Mouse (Mus musculus) heart, postnatal 0 days (tissue): ENCODE measurements at regions not wholly inside any gene's neighbourhood (a gene's known extent, or its start where the extent isn't known, plus 50 kb on each side); places are given as distances from the start of the nearest gene placed in this dataset.

Source experiments
- ATAC-seq: fragments of 200-750 bp; cut with Nextera tagmentation; 2 replicates; pipeline ENCODE4 v1.8.0; 2017; ENCODE audit warnings: low read depth, moderate number of reproducible peaks, moderate library complexity; ENCODE audit not compliant: insufficient read depth
- DNase-seq: peaks from one replicate; pipeline ENCODE4 v3.0.0-alpha.2; 2016; ENCODE audit warnings: low spot score
- H3K27ac ChIP-seq: fragments of 300-500 bp; sonication (generic); 2 replicates; pipeline ENCODE4 v1.5.1; 2014; ENCODE audit warnings: low read depth, mild to moderate bottlenecking
- H3K27me3 ChIP-seq: fragments of 300-500 bp; sonication (generic); 2 replicates; pipeline ENCODE4 v1.6.1; 2014; ENCODE audit warnings: low read length, mixed read lengths; ENCODE audit not compliant: control insufficient read depth, insufficient read depth
- H3K36me3 ChIP-seq: fragments of 300-500 bp; sonication (generic); replicated peaks from 2 replicates; pipeline ENCODE4 v1.6.1; 2014; ENCODE audit warnings: low read length, mixed read lengths; ENCODE audit not compliant: control insufficient read depth, insufficient read depth
- H3K4me1 ChIP-seq: fragments of 300-500 bp; sonication (generic); 2 replicates; pipeline ENCODE4 v1.6.1; 2014; ENCODE audit warnings: antibody characterized with exemption; ENCODE audit not compliant: control insufficient read depth, insufficient read depth
- H3K4me2 ChIP-seq: fragments of 300-500 bp; sonication (generic); 2 replicates; pipeline ENCODE4 v1.6.1; 2014; ENCODE audit warnings: low read depth, mild to moderate bottlenecking, low read length, moderate library complexity
- H3K4me3 ChIP-seq: fragments of 300-500 bp; sonication (generic); 2 replicates; pipeline ENCODE4 v1.5.1; 2014; ENCODE audit warnings: low read depth, low read length
- H3K9ac ChIP-seq: fragments of 300-500 bp; sonication (generic); replicated peaks from 2 replicates; pipeline ENCODE4 v1.6.1; 2014; ENCODE audit warnings: low read depth, low read length, mixed read lengths
- H3K9me3 ChIP-seq: fragments of 300-500 bp; sonication (generic); replicated peaks from 2 replicates; pipeline ENCODE4 v1.6.1; 2016; ENCODE audit warnings: low read length; ENCODE audit not compliant: control insufficient read depth
- CTCF ChIP-seq: IDR thresholded peaks from 2 replicates; pipeline ENCODE4 v1.5.1; 2016; ENCODE audit warnings: antibody characterized with exemption, control low read depth, low read depth
- EP300 ChIP-seq: IDR thresholded peaks from 2 replicates; pipeline ENCODE4 v1.6.1; 2016; ENCODE audit warnings: antibody characterized with exemption, low read depth
- WGBS: fragments of 180-500 bp; shearing (Covaris S2); extraction: QIAGEN DNeasy Blood & Tissue Kit; methylation state at CpG from one replicate; pipeline ENCODE4 v1.1.7; 2014; 5-methylcytosine and 5-hydroxymethylcytosine counted together

DNA sequence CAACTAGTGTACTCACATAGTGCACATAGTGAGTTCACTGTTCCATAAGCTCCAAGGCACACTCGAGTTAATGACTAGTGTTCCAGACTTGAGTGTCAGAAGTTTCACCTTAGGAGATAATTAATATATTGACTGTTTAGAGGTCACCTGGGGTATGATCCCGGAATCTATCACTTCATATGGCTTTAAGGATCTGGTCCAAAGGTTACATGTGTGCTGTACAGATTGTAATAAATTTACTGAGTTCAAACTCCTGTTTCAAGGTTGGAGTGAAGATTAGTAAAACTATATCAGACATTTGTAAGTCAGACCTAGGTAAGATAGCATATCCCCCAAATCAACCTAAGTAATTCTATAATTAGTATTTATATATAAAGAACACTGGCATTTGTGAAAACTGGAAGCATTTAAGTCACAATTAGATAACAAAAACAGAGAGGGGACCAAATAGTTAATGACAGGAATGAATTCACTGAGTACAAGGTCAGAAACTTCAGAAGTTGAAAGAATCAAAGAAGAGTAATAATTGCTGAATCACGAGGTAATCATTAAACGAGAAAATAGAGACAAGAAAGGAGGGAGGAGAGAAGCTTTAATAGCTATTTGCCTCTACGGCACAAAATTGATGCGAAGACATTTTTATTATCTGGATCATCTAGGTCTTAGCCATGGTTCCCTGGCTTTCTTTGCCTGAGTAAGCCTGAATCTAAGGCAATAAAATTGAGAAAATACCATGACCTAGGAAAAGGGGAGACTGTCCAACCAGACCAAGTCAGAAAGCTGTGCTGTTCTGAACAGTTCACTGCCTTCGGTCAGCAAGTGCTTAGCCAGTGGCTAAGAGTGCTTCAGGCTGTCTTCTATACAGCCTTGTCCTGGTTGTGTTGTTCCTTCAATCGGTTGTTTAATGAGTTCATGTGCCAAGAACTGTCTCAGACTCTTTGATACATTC, 112.6 kb upstream of the Zfand5 start:
- Histone ChIP-seq H3K4me2 (no peak overlapping the region), H3K27me3 (no peaks in the 10 kb centered on the region), H3K9me3 (no peaks in the 10 kb centered on the region), H3K4me1 (no peaks in the 10 kb centered on the region), H3K27ac (no peak overlapping the region), H3K36me3 (no peaks in the 10 kb centered on the region), H3K4me3 (no peak overlapping the region), H3K9ac (no peak overlapping the region)
- ATAC-seq, result no peak
- TF ChIP-seq CTCF (no peak), EP300 (no peak)
- DNase-seq, result no peak
- WGBS, result 81% methylated on average over 8 of the region's 8 CpGs

DNA sequence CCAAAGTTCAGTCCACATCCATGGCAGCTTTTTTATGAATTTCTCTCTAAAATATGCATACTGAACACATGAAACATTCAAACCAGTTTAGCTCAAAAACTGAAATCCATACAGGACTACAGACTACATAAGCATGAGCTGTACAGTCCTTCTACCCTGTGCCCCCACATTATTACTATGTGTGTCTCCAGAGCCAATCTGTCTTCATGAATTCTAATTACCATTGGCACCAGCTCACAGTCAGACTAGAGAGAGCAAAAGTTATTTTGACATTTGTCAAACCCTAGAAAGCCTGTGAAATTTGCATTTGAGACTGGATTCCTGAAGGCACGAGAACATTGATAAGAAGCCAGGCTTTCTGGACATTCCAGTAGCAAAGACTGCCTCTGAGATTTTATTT, 117.9 kb upstream of the Zfand5 start:
- H3K27me3 ChIP-seq, result no peaks in the 10 kb centered on the region
- H3K36me3 ChIP-seq, result no peaks in the 10 kb centered on the region
- DNase-seq, result no peak
- no peak for ATAC-seq
- no peaks in the 10 kb centered on the region for H3K9me3 ChIP-seq
- H3K27ac ChIP-seq, result no peak overlapping the region
- no peak overlapping the region for H3K9ac ChIP-seq
- WGBS, result 29% methylated on average over 1 of the region's 1 CpGs
- H3K4me2 ChIP-seq, result no peak overlapping the region
- peaks cover 5% of the 10 kb centered on the region; the same call in 1 of the 2 replicates for H3K4me1 ChIP-seq
- TF ChIP-seq CTCF (no peak), EP300 (no peak)
- no peak overlapping the region for H3K4me3 ChIP-seq

DNA sequence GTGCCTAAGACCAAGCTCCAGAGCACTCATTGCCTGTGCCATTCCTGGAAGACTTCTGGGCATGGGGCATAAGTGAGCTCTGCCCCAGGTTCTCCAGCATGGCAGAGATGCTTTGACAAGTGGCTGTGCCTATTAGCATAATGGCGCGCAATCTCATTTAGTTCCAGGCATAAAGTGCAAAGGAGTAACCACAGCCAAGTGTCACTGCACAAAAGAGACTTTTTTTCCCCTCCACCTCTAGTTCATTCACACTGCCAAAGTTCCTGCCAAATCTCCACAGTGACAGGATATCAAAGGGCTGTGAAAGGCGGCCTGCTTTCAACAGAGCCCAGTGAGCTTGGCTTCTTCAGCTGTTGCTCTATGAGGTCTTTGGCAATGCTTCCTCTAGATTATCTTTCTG, 120.1 kb upstream of the Zfand5 start:
- WGBS, result 36% methylated on average over 3 of the region's 3 CpGs
- TF ChIP-seq EP300 (no peak), CTCF (no peak)
- no peak overlapping the region for H3K27ac ChIP-seq
- H3K36me3 ChIP-seq, result no peaks in the 10 kb centered on the region
- H3K4me1 ChIP-seq, result peaks cover 5% of the 10 kb centered on the region; the same call in 1 of the 2 replicates
- H3K9ac ChIP-seq, result no peak overlapping the region
- peak; percentile 46 for DNase-seq
- no peak overlapping the region for H3K4me3 ChIP-seq
- H3K9me3 ChIP-seq, result no peaks in the 10 kb centered on the region
- ATAC-seq, result peak; percentile 44; the same call in 1 of the 2 replicates
- no peaks in the 10 kb centered on the region for H3K27me3 ChIP-seq
- no peak overlapping the region for H3K4me2 ChIP-seq

DNA sequence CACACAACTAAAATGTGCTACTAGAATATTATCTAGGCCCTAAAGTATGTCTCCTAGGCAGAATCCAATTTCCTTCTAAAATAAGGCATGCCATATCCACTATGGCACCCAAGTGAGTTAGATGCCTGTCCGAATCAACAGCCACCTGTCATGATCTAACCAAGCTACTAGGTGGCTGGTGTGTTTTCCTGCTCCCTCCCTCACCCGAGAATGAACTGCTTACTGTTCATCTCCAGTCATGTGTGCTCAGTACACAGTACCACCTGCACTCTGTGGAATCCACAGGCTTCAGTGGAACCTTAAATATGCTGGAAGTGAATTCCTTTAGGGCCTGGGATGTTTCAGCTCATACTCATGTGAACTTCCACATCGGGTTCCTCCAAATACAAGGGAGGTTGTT, 121.2 kb upstream of the Zfand5 start:
- peaks cover 5% of the 10 kb centered on the region; the same call in 1 of the 2 replicates for H3K4me1 ChIP-seq
- no peak overlapping the region for H3K27ac ChIP-seq
- DNase-seq (no peak), ATAC-seq (no peak)
- TF ChIP-seq EP300 (no peak), CTCF (no peak)
- H3K36me3 ChIP-seq, result no peaks in the 10 kb centered on the region
- no peak overlapping the region for H3K9ac ChIP-seq
- H3K4me2 ChIP-seq, result no peak overlapping the region
- H3K9me3 ChIP-seq, result no peaks in the 10 kb centered on the region
- H3K4me3 ChIP-seq, result no peak overlapping the region
- WGBS, result 69% methylated on average over 3 of the region's 3 CpGs
- H3K27me3 ChIP-seq, result no peaks in the 10 kb centered on the region

DNA sequence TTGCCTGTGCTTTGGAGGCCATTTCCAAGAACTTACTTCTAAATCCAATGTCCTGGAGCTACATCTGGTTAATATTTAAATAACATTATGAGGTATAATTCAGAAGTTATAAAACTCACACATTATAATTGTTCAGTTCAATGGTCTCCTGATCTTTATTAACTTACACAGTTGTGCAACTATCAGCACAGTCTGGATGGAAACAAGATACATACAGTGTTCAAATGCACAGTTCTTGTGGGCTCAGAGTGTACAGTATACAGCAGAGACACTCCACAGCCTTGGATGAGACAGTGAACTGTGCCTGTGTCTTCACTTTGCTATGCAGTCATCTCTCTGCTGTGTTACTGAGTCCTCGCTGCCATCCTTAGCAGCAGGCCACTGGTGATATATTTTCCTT, 121.8 kb upstream of the Zfand5 start:
- no peaks in the 10 kb centered on the region for H3K9me3 ChIP-seq
- no peak overlapping the region for H3K9ac ChIP-seq
- no peak overlapping the region for H3K4me3 ChIP-seq
- H3K27me3 ChIP-seq, result no peaks in the 10 kb centered on the region
- WGBS, result 97% methylated on average over 1 of the region's 1 CpGs
- no peak overlapping the region for H3K4me2 ChIP-seq
- TF ChIP-seq EP300 (no peak), CTCF (no peak)
- H3K36me3 ChIP-seq, result no peaks in the 10 kb centered on the region
- DNase-seq (no peak), ATAC-seq (no peak)
- H3K27ac ChIP-seq, result no peak overlapping the region
- H3K4me1 ChIP-seq, result peaks cover 5% of the 10 kb centered on the region; the same call in 1 of the 2 replicates
